Mouse (Mus musculus) 3134 (cell line): ENCODE measurements around the gene Gm10553.
"Not testable (repeated sequence)": the region's sequence is repeated elsewhere in the genome, so short reads cannot be mapped to it uniquely, and the experiment has no call there.

Experiments used
- DNase-seq: peaks from one replicate; pipeline ENCODE4 v3.0.0-alpha.2; 2011; ENCODE audit warnings: low spot score; ENCODE audit not compliant: insufficient read length; ENCODE audit errors: extremely low read depth

Gene Gm10553

GRCm38 (mm10) chr1:85099864-85100263, at the start of gene Gm10553:
TSS of gene Gm10553 (plus strand) at chr1:85100164.
- DNase-seq, result not testable (repeated sequence)

- not testable (repeated sequence) for DNase-seq
Observed at GRCm38 (mm10) chr1:85071690-85072089, 28.3 kb upstream of the Gm10553 start.

- DNase-seq, result not testable (repeated sequence)
Observed at GRCm38 (mm10) chr1:85073099-85073498, 26.9 kb upstream of the Gm10553 start.

GRCm38 (mm10) chr1:85084803-85085202, 15.2 kb upstream of the Gm10553 start:
- DNase-seq, result not testable (repeated sequence)

- not testable (repeated sequence) for DNase-seq
Observed at GRCm38 (mm10) chr1:85086211-85086610, 13.8 kb upstream of the Gm10553 start.

- DNase-seq, result not testable (repeated sequence)
Observed at GRCm38 (mm10) chr1:85092169-85092568, 7.8 kb upstream of the Gm10553 start.

GRCm38 (mm10) chr1:85093011-85093572, 6.9 kb upstream of the Gm10553 start:
- not testable (repeated sequence) for DNase-seq

GRCm38 (mm10) chr1:85099081-85099480, 883 bp upstream of the Gm10553 start:
- not testable (repeated sequence) for DNase-seq

- not testable (repeated sequence) for DNase-seq
Observed at GRCm38 (mm10) chr1:85101754-85102153, 1.8 kb downstream of the Gm10553 start.

GRCm38 (mm10) chr1:85105336-85105735, 5.4 kb downstream of the Gm10553 start:
- DNase-seq, result not testable (repeated sequence)

GRCm38 (mm10) chr1:85106013-85106412, 6.0 kb downstream of the Gm10553 start:
- not testable (repeated sequence) for DNase-seq

- DNase-seq, result not testable (repeated sequence)
Observed at GRCm38 (mm10) chr1:85109753-85110152, 9.8 kb downstream of the Gm10553 start, which contains the start of gene A530032D15Rik. TSS of gene A530032D15Rik (minus strand) at chr1:85109853.

- not testable (repeated sequence) for DNase-seq
Observed at GRCm38 (mm10) chr1:85110876-85111275, 10.9 kb downstream of the Gm10553 start.

- peak; percentile 57 for DNase-seq
Observed at GRCm38 (mm10) chr1:85111572-85111971, 11.6 kb downstream of the Gm10553 start.

- DNase-seq, result not testable (repeated sequence)
Observed at GRCm38 (mm10) chr1:85112266-85112665, 12.3 kb downstream of the Gm10553 start.

GRCm38 (mm10) chr1:85112889-85113288, 12.9 kb downstream of the Gm10553 start:
- DNase-seq, result not testable (repeated sequence)

- not testable (repeated sequence) for DNase-seq
Observed at GRCm38 (mm10) chr1:85114078-85114477, 14.1 kb downstream of the Gm10553 start.

- not testable (repeated sequence) for DNase-seq
Observed at GRCm38 (mm10) chr1:85114666-85115402, 14.9 kb downstream of the Gm10553 start.

GRCm38 (mm10) chr1:85117537-85117936, 17.6 kb downstream of the Gm10553 start:
- not testable (repeated sequence) for DNase-seq

GRCm38 (mm10) chr1:85118341-85118740, 18.4 kb downstream of the Gm10553 start:
- not testable (repeated sequence) for DNase-seq

GRCm38 (mm10) chr1:85121841-85122240, 21.9 kb downstream of the Gm10553 start:
- not testable (repeated sequence) for DNase-seq

- not testable (repeated sequence) for DNase-seq
Observed at GRCm38 (mm10) chr1:85133671-85134070, 33.7 kb downstream of the Gm10553 start.
